Mouse (Mus musculus) kidney, postnatal 36 days (tissue): Measurements from ENCODE around the gene Cavin2.

Experiments
- DNase-seq, 2 experiments: peaks; one replicate each; pipeline ENCODE4 v3.0.0; 2021 to 2022; ENCODE audit warnings: mixed read lengths in 2 of 2

Cavin2 gene

GRCm38 (mm10) chr1:51288755-51289619, at the start of gene Cavin2:
Gene Cavin2, plus strand, starts transcription at chr1:51289126.
- peak; percentile 67 to 75 for DNase-seq

GRCm38 (mm10) chr1:51241311-51241986, 47.5 kb upstream of the Cavin2 start:
- DNase-seq: no peak

GRCm38 (mm10) chr1:51243294-51243693, 45.6 kb upstream of the Cavin2 start:
- no peak for DNase-seq

GRCm38 (mm10) chr1:51243869-51244268, 45.1 kb upstream of the Cavin2 start:
- DNase-seq: peak in 1 of 2 experiments; percentile 7

- peak; percentile 27 to 46 for DNase-seq
These were observed 43.5 kb upstream of the Cavin2 start for GRCm38 (mm10) chr1:51245381-51245780.

GRCm38 (mm10) chr1:51250302-51250701, 38.6 kb upstream of the Cavin2 start:
- DNase-seq: no peak

- DNase-seq: peak; percentile 46 to 85
These were observed 23.7 kb upstream of the Cavin2 start for GRCm38 (mm10) chr1:51265118-51265800.

GRCm38 (mm10) chr1:51265926-51266325, 23.0 kb upstream of the Cavin2 start:
- DNase-seq: peak; percentile 28 to 57

GRCm38 (mm10) chr1:51267125-51267524, 21.8 kb upstream of the Cavin2 start:
- DNase-seq: no peak

- DNase-seq: no peak
These were observed 20.7 kb upstream of the Cavin2 start for GRCm38 (mm10) chr1:51268225-51268624.

- DNase-seq: no peak
These were observed 18.6 kb upstream of the Cavin2 start for GRCm38 (mm10) chr1:51270196-51270935.

- no peak for DNase-seq
These were observed 17.1 kb upstream of the Cavin2 start for GRCm38 (mm10) chr1:51271845-51272244.

GRCm38 (mm10) chr1:51272583-51273201, 16.2 kb upstream of the Cavin2 start:
- peak; percentile 29 to 63 for DNase-seq

- no peak for DNase-seq
These were observed 10.9 kb upstream of the Cavin2 start for GRCm38 (mm10) chr1:51277879-51278567.

- DNase-seq: no peak
These were observed 725 bp upstream of the Cavin2 start for GRCm38 (mm10) chr1:51288201-51288600.

GRCm38 (mm10) chr1:51289620-51290445, 907 bp downstream of the Cavin2 start:
- DNase-seq: peak; percentile 63 to 69

- peak in 1 of 2 experiments; percentile 58 for DNase-seq
These were observed 1.7 kb downstream of the Cavin2 start for GRCm38 (mm10) chr1:51290634-51291033.

- peak; percentile 27 to 67 for DNase-seq
These were observed 3.4 kb downstream of the Cavin2 start for GRCm38 (mm10) chr1:51292348-51292747.

- DNase-seq: no peak
These were observed 11.5 kb downstream of the Cavin2 start for GRCm38 (mm10) chr1:51300295-51300930.

- no peak for DNase-seq
These were observed 18.1 kb downstream of the Cavin2 start for GRCm38 (mm10) chr1:51307056-51307455.
